Mouse (Mus musculus): ENCODE measurements around the gene Fastkd1. TPM values are rescaled to one million over a fixed set of nuclear protein-coding genes. Genes with fewer than 3 reads are reported as not detected.
"Not testable (repeated sequence)": the region's sequence is repeated elsewhere in the genome, so short reads cannot be mapped to it uniquely, and the experiment has no call there.

Gene Fastkd1
- total RNA-seq, 4 experiments from 2014 or later: 15.3 to 18.6 (median 16.7) TPM

- no peak for DNase-seq (ENCODE audit: low spot score in 2 of 2)
Observed at GRCm38 (mm10) chr2:69673723-69674122, 39.6 kb downstream of the Fastkd1 start.

- DNase-seq (ENCODE audit: low spot score in 2 of 2): no peak
Observed at GRCm38 (mm10) chr2:69669853-69670252, 43.5 kb downstream of the Fastkd1 start, which contains the start of gene Klhl41. Klhl41 (plus strand) TSS chr2:69670120.

- DNase-seq (ENCODE audit: low spot score in 2 of 2): no peak
Observed at GRCm38 (mm10) chr2:69668414-69668813, 44.9 kb downstream of the Fastkd1 start.

DNA sequence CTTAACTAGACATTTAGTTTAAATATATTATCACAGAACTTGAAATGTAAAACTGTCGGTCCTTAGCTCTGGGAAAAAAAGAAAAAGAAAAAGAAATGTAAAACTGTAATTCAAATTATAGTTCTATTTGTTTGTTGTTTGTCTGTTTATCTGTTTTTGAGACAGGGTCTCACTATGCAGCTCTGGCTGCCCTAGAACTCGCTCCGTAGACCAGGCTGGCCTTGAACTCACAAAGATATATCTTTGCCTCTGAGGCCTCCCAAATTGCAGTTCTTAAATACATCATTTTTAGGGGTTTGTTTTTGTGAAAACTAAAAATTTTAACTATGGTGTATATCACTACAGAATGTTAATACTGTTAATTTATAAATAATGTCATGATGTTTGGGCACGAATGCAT, 45.7 kb downstream of the Fastkd1 start:
- DNase-seq (ENCODE audit: low spot score in 2 of 2): no peak

DNA sequence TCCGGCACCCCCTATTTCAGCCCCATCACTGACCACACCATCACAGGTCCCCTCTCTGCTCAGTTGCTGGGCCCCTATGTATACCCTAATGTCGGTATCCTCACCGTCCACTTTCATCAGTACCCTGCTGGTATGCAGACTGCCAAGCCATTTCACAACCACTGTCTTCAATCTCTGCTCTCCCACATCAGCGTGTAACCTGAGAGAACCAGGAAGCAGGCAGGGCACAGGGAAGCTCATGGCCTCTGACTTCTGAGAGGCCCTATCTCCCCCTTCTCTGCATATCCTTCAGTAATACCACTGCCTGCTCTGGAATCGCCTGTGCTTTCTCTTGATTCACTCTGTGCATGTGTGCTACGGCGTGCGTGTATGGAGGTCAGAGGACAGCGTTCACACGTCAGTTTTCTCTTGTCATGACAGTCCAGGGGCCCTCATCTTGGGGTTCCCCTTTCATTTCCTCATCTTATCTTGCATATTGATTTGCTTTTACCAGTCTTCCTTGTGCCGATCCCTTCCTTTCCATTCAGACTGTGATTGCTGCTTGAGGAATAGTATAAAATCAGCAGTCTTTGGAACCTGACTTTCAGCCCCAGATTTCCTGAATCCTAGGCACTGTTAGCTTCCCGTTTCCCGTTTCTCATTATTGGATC, 49.4 kb downstream of the Fastkd1 start:
- DNase-seq (ENCODE audit: low spot score in 2 of 2): no peak

DNA sequence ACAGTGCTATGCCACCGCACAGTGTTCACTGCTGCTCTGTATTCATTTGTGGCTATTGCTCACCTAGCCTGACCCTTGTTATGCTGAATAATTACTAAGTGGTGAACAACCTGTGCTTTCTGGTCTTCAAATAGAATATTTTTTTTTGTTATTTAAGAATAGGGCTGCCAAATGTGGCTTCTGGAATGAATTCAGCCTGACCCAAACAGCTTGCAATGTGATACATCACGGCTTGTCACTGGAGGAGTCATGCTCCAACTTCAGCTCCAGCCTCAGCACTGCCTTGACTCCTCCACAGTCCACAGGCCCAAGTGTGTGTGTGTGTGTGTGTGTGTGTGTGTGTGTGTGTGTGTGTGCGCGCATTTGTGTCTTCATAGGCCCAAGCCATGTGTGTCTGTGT, 54.0 kb downstream of the Fastkd1 start:
- no peak for DNase-seq (ENCODE audit: low spot score in 2 of 2)

DNA sequence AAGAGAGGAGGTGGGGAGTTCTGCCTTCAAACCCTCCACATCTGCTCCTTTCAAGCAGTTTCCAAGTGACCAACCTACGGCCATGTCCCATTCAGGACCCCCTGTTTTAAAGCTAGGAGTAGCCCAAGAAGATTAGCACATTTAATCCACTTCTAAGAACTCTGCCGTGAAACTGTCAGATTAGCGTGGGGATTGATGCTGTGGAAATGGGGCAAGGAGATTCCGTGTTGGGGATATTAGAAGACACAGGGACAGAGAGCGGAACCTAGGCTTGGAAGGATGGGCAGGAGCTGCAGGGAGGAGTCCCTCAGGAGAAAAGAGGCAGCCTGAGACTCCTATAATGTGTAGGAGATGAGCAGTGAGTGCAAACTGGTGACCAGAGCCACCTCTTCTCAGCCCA, 63.6 kb downstream of the Fastkd1 start:
- DNase-seq (ENCODE audit: low spot score in 2 of 2): no peak

GRCm38 (mm10) chr2:69646726-69647490, 66.4 kb downstream of the Fastkd1 start, which contains the start of gene Bbs5:
Bbs5 (plus strand) TSS chr2:69647171.
- peak; percentile 94 to 95 for DNase-seq (ENCODE audit: low spot score in 2 of 2)

GRCm38 (mm10) chr2:69644968-69645617, 68.2 kb downstream of the Fastkd1 start:
- no peak for DNase-seq (ENCODE audit: low spot score in 2 of 2)

DNA sequence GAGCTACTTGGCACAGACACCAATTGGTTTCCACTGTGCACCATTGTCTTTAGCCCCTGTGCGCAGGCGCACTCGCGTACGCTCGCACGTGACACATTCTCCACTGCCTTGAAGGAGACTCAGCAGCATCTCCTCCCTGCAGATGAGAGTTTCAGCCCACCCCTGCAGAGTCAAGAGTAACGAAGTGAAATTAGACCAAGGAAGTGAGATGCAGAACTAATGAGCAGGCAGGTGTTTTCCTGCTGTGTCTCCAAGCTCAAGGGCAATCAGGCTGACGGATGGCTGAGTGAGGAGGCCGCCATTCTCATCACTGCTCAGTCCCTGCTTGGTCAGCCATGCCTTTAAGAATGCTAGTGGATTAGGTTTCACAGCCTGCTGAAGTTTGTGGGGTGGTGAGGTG, 73.2 kb downstream of the Fastkd1 start:
- DNase-seq (ENCODE audit: low spot score in 2 of 2): no peak

DNA sequence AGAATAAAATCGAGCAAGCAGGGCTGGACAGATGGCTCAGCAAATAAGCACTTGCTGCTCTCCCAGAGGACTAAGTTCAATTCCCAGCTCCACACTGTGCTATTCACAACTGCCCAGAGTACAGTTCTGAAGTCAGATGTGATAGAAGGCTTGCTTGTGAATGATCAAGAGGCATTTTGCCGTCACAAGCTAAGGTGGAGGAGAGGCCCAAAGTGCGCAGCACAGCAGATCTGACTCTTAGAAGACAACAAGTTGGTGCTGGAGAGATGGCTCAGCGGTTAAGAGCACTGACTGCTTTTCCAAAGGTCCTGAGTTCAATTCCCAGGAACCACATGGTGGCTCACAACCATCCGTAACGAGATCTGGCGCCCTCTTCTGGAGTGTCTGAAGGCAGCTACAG, 75.3 kb downstream of the Fastkd1 start:
- DNase-seq (ENCODE audit: low spot score in 2 of 2): not testable (repeated sequence)

Other genes starting within 250 kb of the Fastkd1 start
- gene Lrp2, start 127.5 kb downstream of the Fastkd1 start, total RNA-seq (2022): under 1 TPM; 0.02 to 0.15 (median 0.13) TPM
- 10 to 100 TPM; 20.2 to 31.0 (median 25.9) TPM for gene Bbs5, start 66.3 kb downstream of the Fastkd1 start, total RNA-seq (2022)
- gene Klhl41, start 43.4 kb downstream of the Fastkd1 start, total RNA-seq (2022): 1 to 10 TPM in 2 of 4 experiments, under 1 TPM in 2; 0.44 to 1.2 (median 0.98) TPM
- gene Ppig, start 9.0 kb upstream of the Fastkd1 start, total RNA-seq (2022): 10 to 100 TPM; 65.0 to 75.5 (median 67.5) TPM
- gene Ccdc173, start 76.1 kb upstream of the Fastkd1 start, total RNA-seq (2022): 1 to 10 TPM; 1.9 to 3.0 (median 1.9) TPM
- gene Phospho2, start 76.1 kb upstream of the Fastkd1 start, total RNA-seq (2022): 10 to 100 TPM; 18.5 to 24.3 (median 20.1) TPM
- gene Klhl23, start 108.4 kb upstream of the Fastkd1 start, total RNA-seq (2022): 10 to 100 TPM; 46.7 to 55.1 (median 53.3) TPM
- 100 to 1,000 TPM; 127 to 138 (median 132) TPM for gene Ssb, start 148.0 kb upstream of the Fastkd1 start, total RNA-seq (2022)
- 10 to 100 TPM; 11.4 to 16.6 (median 12.9) TPM for gene Mettl5, start 172.1 kb upstream of the Fastkd1 start, total RNA-seq (2022)
- 100 to 1,000 TPM; 135 to 149 (median 140) TPM for gene Ubr3, start 183.7 kb upstream of the Fastkd1 start, total RNA-seq (2022)

Measured in left cerebral cortex, adult 8-10 months (tissue).